Mouse (Mus musculus): Measurements from ENCODE around the gene Bysl. TPM values are rescaled to one million over a fixed set of nuclear protein-coding genes. Genes with fewer than 3 reads are reported as not detected.
"Not testable (repeated sequence)": the region's sequence is repeated elsewhere in the genome, so short reads cannot be mapped to it uniquely, and the experiment has no call there.

Gene Bysl
- total RNA-seq, 2 experiments from 2014 or later: 12.1 to 13.8 TPM

GRCm38 (mm10) chr17:47618556-47619311 is 7.4 kb upstream of the Bysl start:
- DNase-seq: no peak

- DNase-seq: no peak
Observed at GRCm38 (mm10) chr17:47617605-47618307, 6.5 kb upstream of the Bysl start.

- DNase-seq: no peak
Observed at GRCm38 (mm10) chr17:47616652-47617051, 5.4 kb upstream of the Bysl start.

GRCm38 (mm10) chr17:47616119-47616518 is 4.8 kb upstream of the Bysl start:
- no peak for DNase-seq

- DNase-seq: no peak
Observed at GRCm38 (mm10) chr17:47614018-47614417, 2.7 kb upstream of the Bysl start.

GRCm38 (mm10) chr17:47611661-47611982 is 330 bp upstream of the Bysl start:
- no peak for DNase-seq

GRCm38 (mm10) chr17:47609182-47609581 is 2.1 kb downstream of the Bysl start:
- no peak for DNase-seq

GRCm38 (mm10) chr17:47606220-47606619 is 5.1 kb downstream of the Bysl start:
- no peak for DNase-seq

- no peak for DNase-seq
Observed at GRCm38 (mm10) chr17:47602289-47602688, 9.0 kb downstream of the Bysl start.

- DNase-seq: no peak
Observed at GRCm38 (mm10) chr17:47601389-47601755, 9.9 kb downstream of the Bysl start.

GRCm38 (mm10) chr17:47600601-47601388 is 10.5 kb downstream of the Bysl start:
- no peak for DNase-seq

- DNase-seq: no peak
Observed at GRCm38 (mm10) chr17:47599511-47600297, 11.6 kb downstream of the Bysl start.

- not testable (repeated sequence) for DNase-seq
Observed at GRCm38 (mm10) chr17:47598580-47599304, 12.6 kb downstream of the Bysl start.

GRCm38 (mm10) chr17:47597838-47598579 is 13.3 kb downstream of the Bysl start:
- no peak for DNase-seq

GRCm38 (mm10) chr17:47597261-47597660 is 14.0 kb downstream of the Bysl start:
- DNase-seq: no peak

- no peak for DNase-seq
Observed at GRCm38 (mm10) chr17:47596839-47597164, 14.5 kb downstream of the Bysl start.

- DNase-seq: no peak
Observed at GRCm38 (mm10) chr17:47596162-47596838, 15.0 kb downstream of the Bysl start.

GRCm38 (mm10) chr17:47595248-47596161 is 15.8 kb downstream of the Bysl start:
- peak; percentile 72 for DNase-seq

- no peak for DNase-seq
Observed at GRCm38 (mm10) chr17:47594969-47595247, 16.4 kb downstream of the Bysl start.

All from gastrocnemius, postnatal 25 days (tissue).